Mouse (Mus musculus): ENCODE measurements around the gene Hspa12a. TPM values are rescaled to one million over a fixed set of nuclear protein-coding genes. Genes with fewer than 3 reads are reported as not detected.

Gene Hspa12a
- polyA plus RNA-seq, 1 experiment from 2014 or later, result 31.9 TPM

- Histone ChIP-seq H3K9me3 (ENCODE audit: control insufficient read depth, low read length) (no peaks in the 10 kb centered on the region), H3K9ac (replicated peaks; ENCODE audit: low read length) (no peak overlapping the region), H3K4me1 (ENCODE audit: control insufficient read depth, insufficient read depth, low read length) (no peaks in the 10 kb centered on the region), H3K4me2 (ENCODE audit: low read length) (peak overlapping the region; percentile 24), H3K36me3 (ENCODE audit: control insufficient read depth, insufficient read depth, low read length) (no peaks in the 10 kb centered on the region), H3K4me3 (replicated peaks; ENCODE audit: low read depth, low read length) (no peak overlapping the region), H3K27me3 (ENCODE audit: control insufficient read depth, insufficient read depth, low read length) (no peaks in the 10 kb centered on the region; the same call in 1 of the 2 replicates), H3K27ac (replicated peaks; ENCODE audit: low read depth, low read length) (no peak overlapping the region)
- ATAC-seq (ENCODE audit: low FRiP score, low TSS enrichment) (no peak), DNase-seq (no peak)
- WGBS, result 9% methylated on average over 11 of the region's 11 CpGs
Measured at GRCm38 (mm10) chr19:58918597-58918996, 24.9 kb downstream of the Hspa12a start.

- ATAC-seq (ENCODE audit: low FRiP score, low TSS enrichment), result no peak
- WGBS, result 77% methylated on average over 6 of the region's 6 CpGs
Measured at GRCm38 (mm10) chr19:58913301-58913700, 30.2 kb downstream of the Hspa12a start.

GRCm38 (mm10) chr19:58911386-58911785, 32.1 kb downstream of the Hspa12a start:
- peak overlapping the region; percentile 30 for H3K4me3 ChIP-seq (replicated peaks; ENCODE audit: low read depth, low read length)
- H3K27ac ChIP-seq (replicated peaks; ENCODE audit: low read depth, low read length), result no peak overlapping the region
- H3K4me2 ChIP-seq (ENCODE audit: low read length), result peak overlapping the region; percentile 58
- ATAC-seq (ENCODE audit: low FRiP score, low TSS enrichment) (peak; percentile 14; the same call in 1 of the 2 replicates), DNase-seq (peak; percentile 91)
- H3K4me1 ChIP-seq (ENCODE audit: control insufficient read depth, insufficient read depth, low read length), result no peaks in the 10 kb centered on the region
- peaks cover 3% of the 10 kb centered on the region; the same call in 1 of the 2 replicates for H3K27me3 ChIP-seq (ENCODE audit: control insufficient read depth, insufficient read depth, low read length)
- no peaks in the 10 kb centered on the region for H3K36me3 ChIP-seq (ENCODE audit: control insufficient read depth, insufficient read depth, low read length)
- 11% methylated on average over 9 of the region's 9 CpGs for WGBS
- peak overlapping the region; percentile 43; the same call in 1 of the 2 replicates for H3K9ac ChIP-seq (replicated peaks; ENCODE audit: low read length)
- H3K9me3 ChIP-seq (ENCODE audit: control insufficient read depth, low read length), result no peaks in the 10 kb centered on the region

More at GRCm38 (mm10) chr19:58913301-58913700, 30.2 kb downstream of the Hspa12a start:
- no peak for DNase-seq
- H3K4me1 ChIP-seq (ENCODE audit: control insufficient read depth, insufficient read depth, low read length), result no peaks in the 10 kb centered on the region
- no peak overlapping the region for H3K4me3 ChIP-seq (replicated peaks; ENCODE audit: low read depth, low read length)
- no peaks in the 10 kb centered on the region for H3K36me3 ChIP-seq (ENCODE audit: control insufficient read depth, insufficient read depth, low read length)
- peaks cover 3% of the 10 kb centered on the region; the same call in 1 of the 2 replicates for H3K27me3 ChIP-seq (ENCODE audit: control insufficient read depth, insufficient read depth, low read length)
- H3K9ac ChIP-seq (replicated peaks; ENCODE audit: low read length), result no peak overlapping the region
- H3K9me3 ChIP-seq (ENCODE audit: control insufficient read depth, low read length), result no peaks in the 10 kb centered on the region
- H3K27ac ChIP-seq (replicated peaks; ENCODE audit: low read depth, low read length), result no peak overlapping the region
- H3K4me2 ChIP-seq (ENCODE audit: low read length), result no peak overlapping the region

- H3K4me2 ChIP-seq (ENCODE audit: low read length), result peak overlapping the region; percentile 58
- peak overlapping the region; percentile 30 for H3K4me3 ChIP-seq (replicated peaks; ENCODE audit: low read depth, low read length)
- ATAC-seq (ENCODE audit: low FRiP score, low TSS enrichment) (no peak; the same call in 1 of the 2 replicates), DNase-seq (peak; percentile 55)
- 2% methylated on average over 11 of the region's 11 CpGs for WGBS
- no peak overlapping the region for H3K27ac ChIP-seq (replicated peaks; ENCODE audit: low read depth, low read length)
- peak overlapping the region; percentile 43; the same call in 1 of the 2 replicates for H3K9ac ChIP-seq (replicated peaks; ENCODE audit: low read length)
- H3K9me3 ChIP-seq (ENCODE audit: control insufficient read depth, low read length), result no peaks in the 10 kb centered on the region
- H3K27me3 ChIP-seq (ENCODE audit: control insufficient read depth, insufficient read depth, low read length), result peaks cover 3% of the 10 kb centered on the region; the same call in 1 of the 2 replicates
- H3K4me1 ChIP-seq (ENCODE audit: control insufficient read depth, insufficient read depth, low read length), result no peaks in the 10 kb centered on the region
- H3K36me3 ChIP-seq (ENCODE audit: control insufficient read depth, insufficient read depth, low read length), result no peaks in the 10 kb centered on the region
Measured at GRCm38 (mm10) chr19:58910941-58911368, 32.5 kb downstream of the Hspa12a start.

GRCm38 (mm10) chr19:58908018-58908417, 35.4 kb downstream of the Hspa12a start:
- H3K9me3 ChIP-seq (ENCODE audit: control insufficient read depth, low read length), result no peaks in the 10 kb centered on the region
- H3K4me2 ChIP-seq (ENCODE audit: low read length), result no peak overlapping the region
- DNase-seq, result no peak
- no peak for ATAC-seq (ENCODE audit: low FRiP score, low TSS enrichment)
- H3K27ac ChIP-seq (replicated peaks; ENCODE audit: low read depth, low read length), result no peak overlapping the region
- H3K27me3 ChIP-seq (ENCODE audit: control insufficient read depth, insufficient read depth, low read length), result peaks cover 2% of the 10 kb centered on the region; the same call in 1 of the 2 replicates
- H3K36me3 ChIP-seq (ENCODE audit: control insufficient read depth, insufficient read depth, low read length), result no peaks in the 10 kb centered on the region
- no peak overlapping the region for H3K9ac ChIP-seq (replicated peaks; ENCODE audit: low read length)
- no peaks in the 10 kb centered on the region for H3K4me1 ChIP-seq (ENCODE audit: control insufficient read depth, insufficient read depth, low read length)
- 87% methylated on average over 10 of the region's 10 CpGs for WGBS
- H3K4me3 ChIP-seq (replicated peaks; ENCODE audit: low read depth, low read length), result no peak overlapping the region

- no peaks in the 10 kb centered on the region for H3K27me3 ChIP-seq (ENCODE audit: control insufficient read depth, insufficient read depth, low read length)
- no peak overlapping the region for H3K27ac ChIP-seq (replicated peaks; ENCODE audit: low read depth, low read length)
- H3K4me1 ChIP-seq (ENCODE audit: control insufficient read depth, insufficient read depth, low read length), result no peaks in the 10 kb centered on the region
- ATAC-seq (ENCODE audit: low FRiP score, low TSS enrichment) (no peak), DNase-seq (peak; percentile 43)
- no peaks in the 10 kb centered on the region for H3K9me3 ChIP-seq (ENCODE audit: control insufficient read depth, low read length)
- H3K36me3 ChIP-seq (ENCODE audit: control insufficient read depth, insufficient read depth, low read length), result no peaks in the 10 kb centered on the region
- WGBS, result 47% methylated on average over 9 of the region's 9 CpGs
- H3K9ac ChIP-seq (replicated peaks; ENCODE audit: low read length), result no peak overlapping the region
- H3K4me2 ChIP-seq (ENCODE audit: low read length), result no peak overlapping the region
- H3K4me3 ChIP-seq (replicated peaks; ENCODE audit: low read depth, low read length), result no peak overlapping the region
Measured at GRCm38 (mm10) chr19:58906685-58907084, 36.8 kb downstream of the Hspa12a start.

- Histone ChIP-seq H3K27me3 (ENCODE audit: control insufficient read depth, insufficient read depth, low read length) (no peaks in the 10 kb centered on the region), H3K4me3 (replicated peaks; ENCODE audit: low read depth, low read length) (no peak overlapping the region; the same call in 1 of the 2 replicates), H3K9me3 (ENCODE audit: control insufficient read depth, low read length) (no peaks in the 10 kb centered on the region), H3K4me2 (ENCODE audit: low read length) (peak overlapping the region; percentile 51), H3K36me3 (ENCODE audit: control insufficient read depth, insufficient read depth, low read length) (no peaks in the 10 kb centered on the region), H3K4me1 (ENCODE audit: control insufficient read depth, insufficient read depth, low read length) (no peaks in the 10 kb centered on the region), H3K27ac (replicated peaks; ENCODE audit: low read depth, low read length) (no peak overlapping the region), H3K9ac (replicated peaks; ENCODE audit: low read length) (no peak overlapping the region; the same call in 1 of the 2 replicates)
- under 1% methylated on average over 11 of the region's 11 CpGs for WGBS
- ATAC-seq (ENCODE audit: low FRiP score, low TSS enrichment) (no peak), DNase-seq (peak; percentile 94)
Measured at GRCm38 (mm10) chr19:58903899-58904327, 39.5 kb downstream of the Hspa12a start.

- Histone ChIP-seq H3K4me1 (ENCODE audit: control insufficient read depth, insufficient read depth, low read length) (no peaks in the 10 kb centered on the region), H3K27ac (replicated peaks; ENCODE audit: low read depth, low read length) (no peak overlapping the region), H3K27me3 (ENCODE audit: control insufficient read depth, insufficient read depth, low read length) (no peaks in the 10 kb centered on the region), H3K4me2 (ENCODE audit: low read length) (peak overlapping the region; percentile 51), H3K4me3 (replicated peaks; ENCODE audit: low read depth, low read length) (no peak overlapping the region), H3K9ac (replicated peaks; ENCODE audit: low read length) (no peak overlapping the region; the same call in 1 of the 2 replicates), H3K9me3 (ENCODE audit: control insufficient read depth, low read length) (no peaks in the 10 kb centered on the region), H3K36me3 (ENCODE audit: control insufficient read depth, insufficient read depth, low read length) (no peaks in the 10 kb centered on the region)
- DNase-seq (no peak), ATAC-seq (ENCODE audit: low FRiP score, low TSS enrichment) (no peak)
- 70% methylated on average over 7 of the region's 7 CpGs for WGBS
Measured at GRCm38 (mm10) chr19:58903079-58903898, 40.2 kb downstream of the Hspa12a start.
